Mouse (Mus musculus) cerebellum, adult 2 months (tissue): ENCODE measurements around the gene Enkur. TPM values are rescaled to one million over a fixed set of nuclear protein-coding genes. Genes with fewer than 3 reads are reported as not detected.
A peak's percentile ranks its signal among the peaks of the same experiment; 100 is the strongest.

Source experiments
- DNase-seq, 2 experiments: peaks; one replicate each; pipeline ENCODE4 v3.0.0; 2021
- H3K27ac ChIP-seq: fragments of 200-500 bp; 2 replicates; pipeline ENCODE4 v1.5.1; 2012; ENCODE audit warnings: low read length, control low read depth, inconsistent platforms; ENCODE audit not compliant: insufficient read depth
- H3K27me3 ChIP-seq: fragments of 200-500 bp; 2 replicates; pipeline ENCODE4 v1.6.1; 2012; ENCODE audit warnings: inconsistent platforms, mild to moderate bottlenecking, low read length, moderate library complexity; ENCODE audit not compliant: control insufficient read depth, insufficient read depth
- H3K4me1 ChIP-seq: fragments of 200-500 bp; 2 replicates; pipeline ENCODE4 v1.6.1; 2011; ENCODE audit warnings: low read length; ENCODE audit not compliant: control insufficient read depth, insufficient read depth
- H3K4me3 ChIP-seq: fragments of 200-500 bp; replicated peaks from 2 replicates; pipeline ENCODE3; 2011; ENCODE audit warnings: mild to moderate bottlenecking, low read depth, low read length, control low read depth; ENCODE audit not compliant: insufficient read depth
- CTCF ChIP-seq: fragments of 200-500 bp; IDR thresholded peaks from 2 replicates; pipeline ENCODE4 v1.5.1; 2011; ENCODE audit warnings: low read depth, mild to moderate bottlenecking, control low read depth, low read length, moderate library complexity, borderline replicate concordance; ENCODE audit not compliant: insufficient read depth
- POLR2A ChIP-seq: fragments of 200-500 bp; IDR thresholded peaks from 2 replicates; pipeline ENCODE4 v1.6.1; 2011; ENCODE audit warnings: low read length, control low read depth, borderline replicate concordance; ENCODE audit not compliant: insufficient read depth
- WGBS: fragments of 180-500 bp; shearing (Covaris S2); methylation state at CpG from one replicate; pipeline ENCODE4 v1.1.7; 2018; 5-methylcytosine and 5-hydroxymethylcytosine counted together
- polyA plus RNA-seq: library from polyadenylated mRNA; depleted of rRNA; stranded (reverse); fragments of >200 nt; gene quantifications from 2 replicates; pipeline ENCODE4 v1.2.3, GENCODE M21; 2012; rRNA removed

Gene Enkur
- polyA plus RNA-seq, 1 experiment: 1.0 TPM

DNA sequence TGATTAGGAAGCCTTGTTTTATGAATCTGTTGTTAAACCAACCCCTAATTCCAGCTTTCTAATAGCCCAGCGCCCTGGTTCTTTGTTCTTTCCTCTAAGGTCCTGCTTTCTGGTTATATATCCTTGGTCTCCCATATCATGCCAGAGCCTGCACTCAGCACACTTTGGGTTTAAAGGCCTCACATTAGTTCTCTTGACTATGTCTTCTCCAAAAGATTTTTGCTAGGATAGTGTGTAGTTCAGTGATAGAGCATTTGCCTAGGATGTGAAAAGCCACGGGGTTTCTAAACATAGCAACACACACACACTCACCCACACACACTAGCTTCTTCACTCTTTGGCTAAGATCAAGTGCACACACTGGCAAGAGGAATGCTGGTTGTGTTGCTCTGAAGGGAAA, 62.5 kb downstream of the Enkur start:
- Histone ChIP-seq H3K27ac (no peak overlapping the region), H3K27me3 (no peaks in the 10 kb centered on the region), H3K4me3 (peak overlapping the region; percentile 59), H3K4me1 (no peaks in the 10 kb centered on the region; the same call in 1 of the 2 replicates)
- no peak for TF ChIP-seq CTCF
- TF ChIP-seq POLR2A: 0 out of 2 replicates have a peak, but pooled peaks have one; percentile 1
- no peak for DNase-seq
- 13% methylated on average over 2 of the region's 2 CpGs for WGBS

DNA sequence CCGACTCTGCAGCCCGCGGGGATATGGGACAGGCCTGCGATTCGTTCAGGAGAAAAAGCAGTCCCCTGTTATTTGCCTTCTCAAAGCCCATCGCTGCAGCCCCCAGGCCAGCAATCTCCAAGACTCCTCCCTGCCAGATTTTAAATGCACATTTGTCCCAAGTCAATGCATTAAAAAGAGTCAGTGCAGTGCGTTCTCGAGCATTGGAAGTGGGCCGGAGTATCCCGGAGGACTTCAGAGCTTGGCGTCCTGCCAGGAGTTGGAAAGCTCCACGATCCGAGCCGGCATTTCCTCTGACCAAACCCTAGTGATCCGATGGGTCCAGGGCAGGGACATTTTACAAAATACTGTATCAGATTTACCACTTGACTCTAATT, 63.0 kb downstream of the Enkur start:
- TF ChIP-seq CTCF (no peak), POLR2A (0 out of 2 replicates have a peak, but pooled peaks have one; percentile 8)
- H3K4me3 ChIP-seq: peak overlapping the region; percentile 59
- no peaks in the 10 kb centered on the region for H3K27me3 ChIP-seq
- WGBS: under 1% methylated on average over 15 of the region's 15 CpGs
- no peaks in the 10 kb centered on the region; the same call in 1 of the 2 replicates for H3K4me1 ChIP-seq
- peak overlapping the region; percentile 12; the same call in 1 of the 2 replicates for H3K27ac ChIP-seq
- peak; percentile 73 for DNase-seq

DNA sequence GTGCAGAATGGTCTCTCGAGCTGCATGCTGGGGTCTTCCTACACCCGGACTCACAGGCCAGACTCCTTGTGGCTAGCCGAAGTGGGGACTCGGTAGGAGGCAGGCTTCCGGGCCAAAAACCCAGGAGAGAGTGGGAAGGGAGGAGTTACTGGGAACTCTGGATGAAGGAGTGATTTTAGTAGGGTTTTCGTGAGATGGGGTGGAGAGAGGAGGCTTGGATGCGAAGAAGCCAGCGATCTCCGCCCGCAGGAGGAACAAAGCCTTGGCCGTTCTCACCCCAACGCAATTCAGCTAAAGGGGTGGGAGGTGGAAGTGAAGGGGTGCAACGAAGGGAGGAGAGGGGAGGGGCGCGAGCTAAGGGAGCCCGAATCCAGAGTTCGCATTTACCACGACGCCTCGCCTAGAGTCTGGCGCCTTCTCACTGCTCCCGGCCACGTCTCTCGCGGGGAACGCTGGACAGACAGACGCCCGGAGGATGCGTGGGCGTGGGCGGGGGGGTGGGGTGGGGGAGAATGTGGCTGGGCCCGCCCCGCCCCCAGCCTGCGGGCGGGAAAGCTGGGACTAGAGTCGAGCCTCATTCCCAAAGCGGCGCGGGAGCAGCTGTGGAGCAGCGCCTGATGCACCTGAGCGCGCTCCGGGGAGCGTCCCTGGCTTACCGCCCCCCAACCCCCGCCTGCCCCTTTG, 63.5 kb downstream of the Enkur start:
- no peaks in the 10 kb centered on the region for H3K27me3 ChIP-seq
- under 1% methylated on average over 43 of the region's 46 CpGs for WGBS
- no peak for TF ChIP-seq CTCF
- H3K27ac ChIP-seq: peak overlapping the region; percentile 12; the same call in 1 of the 2 replicates
- H3K4me3 ChIP-seq: peak overlapping the region; percentile 59
- H3K4me1 ChIP-seq: no peaks in the 10 kb centered on the region; the same call in 1 of the 2 replicates
- peak; percentile 51 to 58 for DNase-seq

DNA sequence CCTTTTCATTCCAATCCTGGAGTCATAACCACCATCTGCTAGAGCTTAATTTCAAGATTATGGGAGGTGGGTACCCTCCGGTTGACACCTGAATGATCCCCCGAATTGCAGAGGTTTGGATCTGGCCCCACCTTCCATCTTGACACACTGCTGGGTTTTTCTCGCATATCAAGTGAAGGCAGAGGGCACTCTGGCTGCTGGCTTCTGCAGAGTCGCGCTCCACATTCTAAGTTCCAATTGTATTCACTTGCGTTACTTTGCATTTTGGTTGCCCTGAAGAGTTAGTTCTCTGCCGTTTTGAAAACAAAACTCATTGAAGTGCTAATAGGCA, 64.0 kb downstream of the Enkur start:
- Histone ChIP-seq H3K27me3 (no peaks in the 10 kb centered on the region), H3K27ac (0 out of 2 replicates have a peak overlapping the region, but pooled peaks have one; percentile 6), H3K4me1 (no peaks in the 10 kb centered on the region; the same call in 1 of the 2 replicates), H3K4me3 (peak overlapping the region; percentile 59)
- WGBS: 13% methylated on average over 7 of the region's 7 CpGs
- no peak for DNase-seq
- TF ChIP-seq CTCF: no peak
- no peak for TF ChIP-seq POLR2A

Other genes with a start within 250 kb of the Enkur start
- gene Arhgap21, start 236.5 kb downstream of the Enkur start, polyA plus RNA-seq: 213 and 231 TPM in 2 replicates
- 11.0 and 11.5 TPM in 2 replicates for gene Thnsl1, start 359 bp upstream of the Enkur start, polyA plus RNA-seq
- 48.2 and 52.6 TPM in 2 replicates for gene Gpr158, start 162.2 kb upstream of the Enkur start, polyA plus RNA-seq